Mouse (Mus musculus) spleen, adult 2 months (tissue): ENCODE data around the gene Ncor1. TPM values are rescaled to one million over a fixed set of nuclear protein-coding genes. Genes with fewer than 3 reads are reported as not detected.

Experiments used
- DNase-seq, 2 experiments: peaks; one replicate each; pipeline versions ENCODE4 v3.0.0 to v3.0.0-alpha.2; 2012 to 2021; ENCODE audit warnings: low spot score in 2 of 2, low read depth in 1 of 2
- H3K27ac ChIP-seq: fragments of 200-500 bp; 2 replicates; pipeline ENCODE4 v1.5.1; 2012; ENCODE audit warnings: low read length, inconsistent platforms; ENCODE audit not compliant: insufficient read depth
- H3K27me3 ChIP-seq: fragments of 200-500 bp; 2 replicates; pipeline ENCODE4 v1.6.1; 2012; ENCODE audit warnings: mild to moderate bottlenecking, moderate library complexity, low read length, inconsistent platforms; ENCODE audit not compliant: control insufficient read depth, insufficient read depth
- H3K36me3 ChIP-seq: fragments of 200-500 bp; 2 replicates; pipeline ENCODE4 v1.6.1; 2012; ENCODE audit warnings: mild to moderate bottlenecking, low read length, inconsistent platforms; ENCODE audit not compliant: control insufficient read depth, insufficient read depth
- H3K4me1 ChIP-seq: fragments of 200-500 bp; 2 replicates; pipeline ENCODE4 v1.6.1; 2011; ENCODE audit warnings: inconsistent platforms; ENCODE audit not compliant: control insufficient read depth, insufficient read depth, insufficient read length
- H3K4me3 ChIP-seq: fragments of 200-500 bp; 2 replicates; pipeline ENCODE4 v1.5.1; 2011; ENCODE audit warnings: mild to moderate bottlenecking, inconsistent platforms; ENCODE audit not compliant: insufficient read depth, insufficient read length; ENCODE audit errors: extremely low read depth
- CTCF ChIP-seq: fragments of 200-500 bp; IDR thresholded peaks from 2 replicates; pipeline ENCODE4 v1.5.1; 2011; ENCODE audit warnings: mild to moderate bottlenecking, inconsistent platforms; ENCODE audit not compliant: insufficient read depth, insufficient read length, insufficient replicate concordance; ENCODE audit errors: extremely low read depth
- POLR2A ChIP-seq: fragments of 200-500 bp; IDR thresholded peaks from 2 replicates; pipeline ENCODE4 v1.6.1; 2011; ENCODE audit warnings: low read depth, low read length, inconsistent platforms
- WGBS: fragments of 180-500 bp; shearing (Covaris S2); methylation state at CpG from one replicate; pipeline ENCODE4 v1.1.7; 2018; 5-methylcytosine and 5-hydroxymethylcytosine counted together
- polyA plus RNA-seq: library from polyadenylated mRNA; depleted of rRNA; stranded (reverse); fragments of >200 nt; gene quantifications from 2 replicates; pipeline ENCODE4 v1.2.3, GENCODE M21; 2012

Gene Ncor1
- polyA plus RNA-seq, 1 experiment: 84.5 TPM

GRCm38 (mm10) chr11:62448971-62449370, 9.4 kb downstream of the Ncor1 start:
- no peak for DNase-seq
- no peak overlapping the region for H3K27ac ChIP-seq
- H3K36me3 ChIP-seq: no peaks in the 10 kb centered on the region; the same call in 1 of the 2 replicates
- H3K4me3 ChIP-seq: no peak overlapping the region
- H3K4me1 ChIP-seq: no peaks in the 10 kb centered on the region; the same call in none of the 2 replicates
- TF ChIP-seq CTCF: no peak
- TF ChIP-seq POLR2A: no peak
- 90% methylated on average over 6 of the region's 6 CpGs for WGBS
- H3K27me3 ChIP-seq: no peaks in the 10 kb centered on the region

GRCm38 (mm10) chr11:62445799-62446198, 12.5 kb downstream of the Ncor1 start:
- no peaks in the 10 kb centered on the region; the same call in none of the 2 replicates for H3K4me1 ChIP-seq
- DNase-seq: no peak
- no peak overlapping the region for H3K4me3 ChIP-seq
- 84% methylated on average over 3 of the region's 3 CpGs for WGBS
- no peaks in the 10 kb centered on the region for H3K27me3 ChIP-seq
- no peak for TF ChIP-seq POLR2A
- no peaks in the 10 kb centered on the region; the same call in 1 of the 2 replicates for H3K36me3 ChIP-seq
- H3K27ac ChIP-seq: no peak overlapping the region

GRCm38 (mm10) chr11:62440670-62441315, 17.5 kb downstream of the Ncor1 start:
- H3K27ac ChIP-seq: no peak overlapping the region
- WGBS: 96% methylated on average over 9 of the region's 9 CpGs
- no peak for DNase-seq

GRCm38 (mm10) chr11:62432211-62432610, 26.1 kb downstream of the Ncor1 start:
- TF ChIP-seq POLR2A (no peak), CTCF (no peak)
- Histone ChIP-seq H3K4me3 (no peak overlapping the region), H3K27ac (no peak overlapping the region), H3K4me1 (no peaks in the 10 kb centered on the region), H3K36me3 (peaks cover 20% of the 10 kb centered on the region), H3K27me3 (no peaks in the 10 kb centered on the region)
- DNase-seq: no peak
- WGBS: 97% methylated on average over 2 of the region's 2 CpGs

More at GRCm38 (mm10) chr11:62440670-62441315, 17.5 kb downstream of the Ncor1 start:
- TF ChIP-seq POLR2A (no peak), CTCF (no peak)
- H3K36me3 ChIP-seq: peaks cover 7% of the 10 kb centered on the region
- H3K4me3 ChIP-seq: no peak overlapping the region
- H3K27me3 ChIP-seq: no peaks in the 10 kb centered on the region
- H3K4me1 ChIP-seq: no peaks in the 10 kb centered on the region

- peak in 1 of 2 experiments; percentile 50 for DNase-seq
- peaks cover 16% of the 10 kb centered on the region for H3K36me3 ChIP-seq
- no peak overlapping the region for H3K4me3 ChIP-seq
- H3K27me3 ChIP-seq: no peaks in the 10 kb centered on the region
- TF ChIP-seq POLR2A (no peak), CTCF (peak; percentile 17; the same call in 1 of the 2 replicates)
- H3K27ac ChIP-seq: no peak overlapping the region
- WGBS: 88% methylated on average over 2 of the region's 3 CpGs
- no peaks in the 10 kb centered on the region for H3K4me1 ChIP-seq
These were observed 31.2 kb downstream of the Ncor1 start for GRCm38 (mm10) chr11:62427105-62427504.

GRCm38 (mm10) chr11:62426266-62426665, 32.1 kb downstream of the Ncor1 start:
- DNase-seq: no peak
- no peaks in the 10 kb centered on the region for H3K27me3 ChIP-seq
- WGBS: 94% methylated on average over 5 of the region's 5 CpGs
- no peak overlapping the region for H3K4me3 ChIP-seq
- no peak for TF ChIP-seq POLR2A
- TF ChIP-seq CTCF: no peak
- H3K36me3 ChIP-seq: peaks cover 15% of the 10 kb centered on the region
- H3K4me1 ChIP-seq: no peaks in the 10 kb centered on the region
- H3K27ac ChIP-seq: no peak overlapping the region

GRCm38 (mm10) chr11:62424525-62424924, 33.8 kb downstream of the Ncor1 start:
- DNase-seq: no peak
- H3K36me3 ChIP-seq: peaks cover 16% of the 10 kb centered on the region
- no peaks in the 10 kb centered on the region for H3K27me3 ChIP-seq
- H3K4me3 ChIP-seq: no peak overlapping the region
- TF ChIP-seq CTCF (no peak), POLR2A (no peak)
- H3K27ac ChIP-seq: no peak overlapping the region
- WGBS: 77% methylated on average over 2 of the region's 2 CpGs
- no peaks in the 10 kb centered on the region for H3K4me1 ChIP-seq

- WGBS: 96% methylated on average over 4 of the region's 4 CpGs
- TF ChIP-seq CTCF (no peak), POLR2A (no peak)
- H3K36me3 ChIP-seq: peaks cover 16% of the 10 kb centered on the region
- H3K27me3 ChIP-seq: no peaks in the 10 kb centered on the region
- H3K27ac ChIP-seq: no peak overlapping the region
- no peak for DNase-seq
- H3K4me3 ChIP-seq: no peak overlapping the region
- no peaks in the 10 kb centered on the region for H3K4me1 ChIP-seq
These were observed 43.3 kb downstream of the Ncor1 start for GRCm38 (mm10) chr11:62415026-62415425.
